Mouse (Mus musculus): Measurements from ENCODE around the gene Gm10642.
A peak's percentile ranks its signal among the peaks of the same experiment; 100 is the strongest.

Gm10642 gene

GRCm38 (mm10) chr9:70673656-70674055, 17.6 kb downstream of the Gm10642 start:
- no peak for DNase-seq

- no peak for DNase-seq
Measured at GRCm38 (mm10) chr9:70675117-70675516, 19.1 kb downstream of the Gm10642 start.

- DNase-seq: no peak
Measured at GRCm38 (mm10) chr9:70675961-70676360, 19.9 kb downstream of the Gm10642 start.

- DNase-seq: peak; percentile 99 to 100
Measured at GRCm38 (mm10) chr9:70678682-70679131, 22.7 kb downstream of the Gm10642 start, which contains the start of gene Adam10. Gene Adam10 (plus strand): TSS chr9:70678997.

- peak; percentile 73 to 74 for DNase-seq
Measured at GRCm38 (mm10) chr9:70679132-70680091, 23.4 kb downstream of the Gm10642 start.

GRCm38 (mm10) chr9:70682202-70682601, 26.2 kb downstream of the Gm10642 start:
- DNase-seq: peak in 1 of 2 experiments; percentile 23

- no peak for DNase-seq
Measured at GRCm38 (mm10) chr9:70688301-70688968, 32.4 kb downstream of the Gm10642 start.

GRCm38 (mm10) chr9:70689926-70690325, 33.9 kb downstream of the Gm10642 start:
- no peak for DNase-seq

- DNase-seq: no peak
Measured at GRCm38 (mm10) chr9:70690579-70690978, 34.5 kb downstream of the Gm10642 start.

GRCm38 (mm10) chr9:70691772-70692693, 36.0 kb downstream of the Gm10642 start:
- no peak for DNase-seq

- no peak for DNase-seq
Measured at GRCm38 (mm10) chr9:70695723-70696122, 39.7 kb downstream of the Gm10642 start.

GRCm38 (mm10) chr9:70698090-70698489, 42.0 kb downstream of the Gm10642 start:
- DNase-seq: no peak

GRCm38 (mm10) chr9:70703597-70704203, 47.6 kb downstream of the Gm10642 start:
- no peak for DNase-seq

GRCm38 (mm10) chr9:70706444-70706843, 50.4 kb downstream of the Gm10642 start:
- no peak for DNase-seq
